Mouse (Mus musculus) lung, postnatal 0 days (tissue): Measurements from ENCODE around the gene Tmem176a. TPM values are rescaled to one million over a fixed set of nuclear protein-coding genes. Genes with fewer than 3 reads are reported as not detected.

ENCODE experiments used
- ATAC-seq: fragments of 200-750 bp; cut with Nextera tagmentation; 2 replicates; pipeline ENCODE4 v1.8.0; 2017; ENCODE audit warnings: moderate library complexity
- DNase-seq: peaks from one replicate; pipeline ENCODE4 v3.0.0-alpha.2; 2016; ENCODE audit warnings: low spot score
- H3K27ac ChIP-seq: fragments of 300-500 bp; sonication (generic); 2 replicates; pipeline ENCODE4 v1.5.1; 2014; ENCODE audit warnings: antibody characterized with exemption, mild to moderate bottlenecking, low read length, mixed read lengths
- H3K27me3 ChIP-seq: fragments of 300-500 bp; sonication (generic); replicated peaks from 2 replicates; pipeline ENCODE4 v1.6.1; 2014; ENCODE audit warnings: low read length, mixed read lengths; ENCODE audit not compliant: insufficient read depth
- H3K36me3 ChIP-seq: fragments of 300-500 bp; sonication (generic); 2 replicates; pipeline ENCODE4 v1.6.1; 2014; ENCODE audit warnings: low read length, mixed read lengths; ENCODE audit not compliant: insufficient read depth
- H3K4me1 ChIP-seq: fragments of 300-500 bp; sonication (generic); 2 replicates; pipeline ENCODE4 v1.6.1; 2014; ENCODE audit warnings: antibody characterized with exemption, low read depth, low read length, mixed read lengths; ENCODE audit not compliant: insufficient read depth
- H3K4me2 ChIP-seq: fragments of 300-500 bp; sonication (generic); replicated peaks from 2 replicates; pipeline ENCODE4 v1.6.1; 2014; ENCODE audit warnings: low read depth, mild to moderate bottlenecking, low read length, moderate library complexity, mixed read lengths
- H3K4me3 ChIP-seq: fragments of 300-500 bp; sonication (generic); 2 replicates; pipeline ENCODE4 v1.5.1; 2014; ENCODE audit warnings: low read depth, low read length
- H3K9ac ChIP-seq: fragments of 300-500 bp; sonication (generic); replicated peaks from 2 replicates; pipeline ENCODE4 v1.6.1; 2014; ENCODE audit warnings: low read depth, mild to moderate bottlenecking
- H3K9me3 ChIP-seq: fragments of 300-500 bp; sonication (generic); 2 replicates; pipeline ENCODE4 v1.6.1; 2016; ENCODE audit warnings: low read length, mixed read lengths
- CTCF ChIP-seq: IDR thresholded peaks from 2 replicates; pipeline ENCODE4 v1.5.1; 2016; ENCODE audit warnings: antibody characterized with exemption, mild to moderate bottlenecking
- EP300 ChIP-seq: IDR thresholded peaks from 2 replicates; pipeline ENCODE4 v1.6.1; 2016; ENCODE audit warnings: antibody characterized with exemption, mild to moderate bottlenecking, control low read depth
- WGBS: fragments of 180-500 bp; shearing (Covaris S2); extraction: QIAGEN DNeasy Blood & Tissue Kit; methylation state at CpG from one replicate; pipeline ENCODE4 v1.1.7; 2014; 5-methylcytosine and 5-hydroxymethylcytosine counted together
- polyA plus RNA-seq: library from polyadenylated mRNA; unstranded; fragments of >200 nt; fragmentation: Nextera tagmentation; extraction: Ambion mirVana; gene quantifications from 2 replicates; pipeline ENCODE4 v1.2.1, GENCODE M21; 2015

Tmem176a gene
- polyA plus RNA-seq, 1 experiment from 2014 or later = 539 TPM

GRCm38 (mm10) chr6:48894938-48895818, 54.5 kb downstream of the Tmem176a start:
- ATAC-seq = no peak
- Histone ChIP-seq H3K27ac (no peak overlapping the region), H3K9ac (no peak overlapping the region), H3K27me3 (no peaks in the 10 kb centered on the region), H3K36me3 (no peaks in the 10 kb centered on the region), H3K9me3 (no peaks in the 10 kb centered on the region), H3K4me3 (no peak overlapping the region), H3K4me1 (no peaks in the 10 kb centered on the region), H3K4me2 (no peak overlapping the region)
- 77% methylated on average over 8 of the region's 8 CpGs for WGBS
- no peak for TF ChIP-seq EP300
- no peak for TF ChIP-seq CTCF
- DNase-seq = no peak

GRCm38 (mm10) chr6:48895941-48896340, 55.2 kb downstream of the Tmem176a start:
- no peaks in the 10 kb centered on the region for H3K27me3 ChIP-seq
- no peak overlapping the region for H3K9ac ChIP-seq
- no peak for TF ChIP-seq CTCF
- DNase-seq (no peak), ATAC-seq (no peak)
- H3K9me3 ChIP-seq = no peaks in the 10 kb centered on the region
- 81% methylated on average over 5 of the region's 5 CpGs for WGBS
- H3K27ac ChIP-seq = no peak overlapping the region
- no peaks in the 10 kb centered on the region for H3K36me3 ChIP-seq
- no peak overlapping the region for H3K4me3 ChIP-seq
- no peaks in the 10 kb centered on the region for H3K4me1 ChIP-seq
- no peak overlapping the region for H3K4me2 ChIP-seq

Other genes with a start within 250 kb of the Tmem176a start
- 15.2 and 15.5 TPM in 2 replicates for gene Repin1, start 247.0 kb upstream of the Tmem176a start, polyA plus RNA-seq
- not detected in 2 replicates for gene Gm44965, start 247.0 kb upstream of the Tmem176a start, polyA plus RNA-seq
- 5.3 and 6.2 TPM in 2 replicates for gene Zfp775, start 238.9 kb upstream of the Tmem176a start, polyA plus RNA-seq
- gene AI854703, start 214.2 kb upstream of the Tmem176a start, polyA plus RNA-seq = 0.30 and 0.49 TPM in 2 replicates
- gene Gimap8, start 193.7 kb upstream of the Tmem176a start, polyA plus RNA-seq = 8.6 and 10.8 TPM in 2 replicates
- 14.2 and 15.1 TPM in 2 replicates for gene Gimap9, start 164.8 kb upstream of the Tmem176a start, polyA plus RNA-seq
- 129 and 151 TPM in 2 replicates for gene Gimap4, start 156.4 kb upstream of the Tmem176a start, polyA plus RNA-seq
- gene Gimap6, start 132.7 kb upstream of the Tmem176a start, polyA plus RNA-seq = 75.4 and 91.2 TPM in 2 replicates
- 2.2 and 6.0 TPM in 2 replicates for gene Gm28053, start 122.3 kb upstream of the Tmem176a start, polyA plus RNA-seq
- 0.14 and 0.21 TPM in 2 replicates for gene Gimap7, start 122.3 kb upstream of the Tmem176a start, polyA plus RNA-seq
- 61.8 and 74.6 TPM in 2 replicates for gene Gimap1, start 101.9 kb upstream of the Tmem176a start, polyA plus RNA-seq
- gene Gimap5, start 94.7 kb upstream of the Tmem176a start, polyA plus RNA-seq = 36.5 and 49.8 TPM in 2 replicates
- gene Gimap3, start 70.1 kb upstream of the Tmem176a start, polyA plus RNA-seq = 0.31 and 0.61 TPM in 2 replicates
- gene Tmem176b, start 577 bp downstream of the Tmem176a start, polyA plus RNA-seq = 798 and 806 TPM in 2 replicates
- gene Aoc1, start 32.0 kb downstream of the Tmem176a start, polyA plus RNA-seq = 4.4 and 4.9 TPM in 2 replicates
- not detected in 2 replicates for gene 1600015I10Rik, start 89.0 kb downstream of the Tmem176a start, polyA plus RNA-seq
- gene Doxl2, start 134.0 kb downstream of the Tmem176a start, polyA plus RNA-seq = not detected in 2 replicates
- not detected in 2 replicates for gene Svs1, start 145.9 kb downstream of the Tmem176a start, polyA plus RNA-seq
- gene Gpnmb, start 195.6 kb downstream of the Tmem176a start, polyA plus RNA-seq = 1.5 and 2.0 TPM in 2 replicates
- 81.3 and 84.1 TPM in 2 replicates for gene Malsu1, start 232.9 kb downstream of the Tmem176a start, polyA plus RNA-seq